Mouse (Mus musculus) ovary, postnatal 36 days (tissue): ENCODE data around the gene Sctr.

Experiments used
- DNase-seq: peaks from one replicate; pipeline ENCODE4 v3.0.0; 2022; ENCODE audit warnings: low spot score, mixed read lengths

The Sctr gene

DNA sequence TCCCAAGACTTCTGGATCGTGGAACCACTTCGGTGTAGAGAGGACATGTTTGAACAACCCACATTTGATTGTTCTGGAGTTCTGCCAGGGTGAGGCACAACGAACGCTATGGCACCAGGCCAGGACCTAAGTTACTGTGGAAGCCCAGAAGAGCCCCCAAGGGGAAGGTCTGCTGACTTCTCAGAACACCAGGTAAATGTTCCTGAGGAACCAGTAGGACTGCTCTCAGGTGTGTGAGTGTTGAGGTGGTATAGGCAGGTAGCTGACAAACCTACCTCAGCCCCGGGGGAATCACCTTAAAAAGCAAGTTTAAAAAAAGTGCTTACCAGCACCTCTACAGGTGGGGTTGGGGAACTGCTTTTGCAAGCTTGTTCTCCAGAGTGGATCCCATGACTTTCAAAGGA lies 98.9 kb downstream of the Sctr start:
- no peak for DNase-seq

DNA sequence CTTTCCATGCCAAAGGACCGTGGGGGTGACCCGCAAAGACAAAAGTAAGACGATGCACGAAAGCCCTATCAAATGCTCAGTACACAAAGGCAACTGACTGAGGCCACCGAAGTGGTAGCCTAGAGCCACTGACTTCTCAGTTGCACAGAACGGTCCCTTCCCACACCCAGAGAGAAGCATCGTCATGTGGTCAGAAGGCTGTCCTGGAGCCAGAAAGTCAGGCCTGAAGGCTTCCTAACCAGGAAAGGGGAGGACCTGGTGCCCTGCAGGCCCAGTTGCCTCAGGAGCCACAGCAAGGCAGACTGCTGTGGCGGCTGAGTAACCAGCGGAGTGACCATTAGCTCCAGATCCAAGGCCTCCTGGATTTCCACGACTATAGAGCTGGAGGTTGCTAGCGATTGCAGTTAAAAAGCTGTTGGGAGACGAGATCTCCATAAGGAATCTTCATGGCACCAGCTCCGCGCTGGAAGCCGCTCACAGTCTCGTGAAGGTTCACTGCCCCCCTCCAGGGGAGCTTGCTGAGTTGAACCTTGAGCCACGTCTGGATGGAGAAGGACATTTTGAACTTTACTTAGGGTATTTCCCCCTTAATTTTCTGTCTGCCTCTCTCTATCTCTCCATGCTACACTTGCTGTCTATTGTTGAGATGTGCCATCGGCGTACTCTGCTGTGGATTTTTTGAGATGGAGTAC lies 103.2 kb downstream of the Sctr start:
- DNase-seq = no peak

DNA sequence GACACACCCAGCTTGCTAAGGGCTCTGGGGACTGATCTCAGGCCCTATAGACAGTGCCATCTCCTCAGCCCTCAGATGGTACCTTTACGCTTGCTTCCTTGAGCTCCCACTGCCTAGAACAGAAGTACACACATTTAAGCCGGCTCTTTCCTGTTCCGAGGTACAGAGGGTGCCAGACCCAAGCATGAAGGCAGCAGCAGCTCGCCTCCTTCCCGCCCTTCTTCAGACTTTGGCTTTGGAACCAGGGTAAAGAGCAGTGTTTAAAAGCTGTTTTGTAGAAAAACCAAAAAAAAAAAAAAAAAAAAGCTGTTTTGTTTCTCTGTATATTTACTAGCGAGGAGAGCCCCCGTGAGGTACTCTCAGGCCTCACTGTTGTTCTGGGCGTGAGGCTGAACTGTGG lies 105.1 kb downstream of the Sctr start:
- no peak for DNase-seq

DNA sequence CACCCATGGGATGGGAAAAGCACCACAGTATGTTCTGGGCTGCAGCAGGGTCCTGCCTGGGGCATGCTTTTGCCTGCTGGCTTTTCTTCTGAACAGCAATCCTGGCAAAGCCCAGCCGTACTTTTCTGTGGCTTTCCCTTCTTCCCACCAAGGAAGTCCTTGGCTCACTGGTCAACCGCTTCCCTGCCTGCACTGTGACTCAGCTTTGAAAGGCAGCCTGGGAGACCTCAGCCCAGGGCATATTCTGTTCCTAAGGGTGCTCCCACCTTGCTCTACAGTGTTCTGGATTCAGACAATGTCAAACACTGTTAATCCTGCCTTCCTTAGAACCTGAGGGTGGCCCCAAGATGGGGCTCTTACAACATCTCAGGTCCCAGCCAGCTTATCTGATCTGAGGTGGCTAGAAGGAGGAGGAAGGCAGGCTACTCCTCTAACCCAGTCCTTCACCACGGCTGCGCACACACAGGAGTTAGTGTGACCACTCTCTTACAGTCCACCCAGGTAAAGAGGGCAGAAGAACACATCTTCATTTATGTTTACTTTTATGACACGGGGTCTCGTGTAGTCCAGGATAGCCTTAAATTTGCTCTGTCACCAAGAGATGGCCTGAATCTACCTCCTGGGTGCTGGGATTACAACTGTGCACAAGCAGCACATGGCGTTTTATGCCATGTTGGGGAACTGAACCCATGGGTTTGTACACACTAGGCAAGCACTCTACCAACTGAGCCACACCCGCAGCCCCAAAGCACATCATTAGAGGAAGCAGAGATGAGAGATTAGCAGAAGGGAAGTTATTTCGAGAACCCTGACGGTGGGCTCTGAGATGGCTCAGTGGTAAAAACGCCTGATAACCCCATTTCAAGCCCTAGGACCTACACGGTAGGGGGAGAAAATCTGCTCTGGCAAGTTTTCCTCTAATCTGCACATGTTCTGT lies 105.8 kb downstream of the Sctr start:
- no peak for DNase-seq
